Mouse (Mus musculus) forebrain, embryonic 12.5 days (tissue): ENCODE data around the gene Tesk1. TPM values are rescaled to one million over a fixed set of nuclear protein-coding genes. Genes with fewer than 3 reads are reported as not detected.
A peak's percentile ranks its signal among the peaks of the same experiment; 100 is the strongest.

Experiments
- ATAC-seq: fragments of 200-750 bp; cut with Nextera tagmentation; 2 replicates; pipeline ENCODE4 v1.8.0; 2017; ENCODE audit warnings: moderate TSS enrichment; ENCODE audit not compliant: low FRiP score
- H3K27ac ChIP-seq: fragments of 300-500 bp; sonication (generic); 2 replicates; pipeline ENCODE4 v1.5.1; 2016; ENCODE audit warnings: mild to moderate bottlenecking
- H3K27me3 ChIP-seq: fragments of 300-500 bp; sonication (generic); 2 replicates; pipeline ENCODE4 v1.6.1; 2016; ENCODE audit warnings: mild to moderate bottlenecking
- H3K36me3 ChIP-seq: fragments of 300-500 bp; sonication (generic); replicated peaks from 2 replicates; pipeline ENCODE4 v1.6.1; 2016; ENCODE audit warnings: mild to moderate bottlenecking
- H3K4me1 ChIP-seq: fragments of 300-500 bp; sonication (generic); 2 replicates; pipeline ENCODE4 v1.6.1; 2016
- H3K4me2 ChIP-seq: fragments of 300-500 bp; sonication (generic); 2 replicates; pipeline ENCODE4 v1.6.1; 2016; ENCODE audit warnings: mild to moderate bottlenecking, moderate library complexity
- H3K4me3 ChIP-seq: fragments of 300-500 bp; sonication (generic); replicated peaks from 2 replicates; pipeline ENCODE4 v1.5.1; 2016; ENCODE audit warnings: mild to moderate bottlenecking
- H3K9ac ChIP-seq: fragments of 300-500 bp; sonication (generic); 2 replicates; pipeline ENCODE4 v1.6.1; 2016; ENCODE audit warnings: mild to moderate bottlenecking
- H3K9me3 ChIP-seq: fragments of 300-500 bp; sonication (generic); 2 replicates; pipeline ENCODE4 v1.6.1; 2016
- WGBS: fragments of 180-500 bp; shearing (Covaris S2); methylation state at CpG from one replicate; pipeline ENCODE4 v1.1.7; 2016; 5-methylcytosine and 5-hydroxymethylcytosine counted together
- polyA plus RNA-seq: library from polyadenylated mRNA; unstranded; fragments of >200 nt; fragmentation: Nextera tagmentation; extraction: Ambion mirVana; gene quantifications from 2 replicates; pipeline ENCODE4 v1.2.1, GENCODE M21; 2016

The Tesk1 gene
- polyA plus RNA-seq, result 10.5 and 12.6 TPM in 2 replicates

DNA sequence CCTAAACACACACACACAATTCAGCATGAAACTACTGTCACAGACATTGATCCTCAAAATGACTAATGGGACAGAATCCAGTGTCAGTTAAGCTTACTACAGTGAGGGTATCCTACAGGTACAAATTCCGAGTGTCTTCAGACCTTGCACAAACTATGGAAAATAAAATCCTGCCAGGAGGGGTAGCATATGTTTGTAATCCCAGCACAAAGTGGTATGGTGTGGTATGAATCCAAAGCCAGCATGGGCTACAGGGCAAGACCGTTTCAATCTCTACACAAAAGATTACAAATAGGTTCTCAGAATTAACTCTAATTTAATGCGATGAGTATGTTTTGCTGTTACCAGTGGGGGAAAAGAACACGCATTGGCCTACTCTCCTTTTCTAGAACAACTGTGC lies at the start of gene Tesk1:
TSS of gene Tesk1 (plus strand) at position 301 of the 400 bp plus-strand sequence.
- peak within 1 kb of the TSS; percentile 99 for H3K4me3 ChIP-seq
- H3K4me2 ChIP-seq, result peak within 1 kb of the TSS; percentile 93
- ATAC-seq, result peak; percentile 1; the same call in 1 of the 2 replicates
- no peaks in the 10 kb centered on the region for H3K9me3 ChIP-seq
- H3K27me3 ChIP-seq, result no peaks in the 10 kb centered on the region; the same call in 1 of the 2 replicates
- H3K27ac ChIP-seq, result peak within 1 kb of the TSS; percentile 90
- H3K36me3 ChIP-seq, result peaks cover 22% of the 10 kb centered on the region
- 29% methylated on average over 4 of the region's 4 CpGs for WGBS
- peaks cover 15% of the 10 kb centered on the region for H3K4me1 ChIP-seq
- peak within 1 kb of the TSS; percentile 100 for H3K9ac ChIP-seq

DNA sequence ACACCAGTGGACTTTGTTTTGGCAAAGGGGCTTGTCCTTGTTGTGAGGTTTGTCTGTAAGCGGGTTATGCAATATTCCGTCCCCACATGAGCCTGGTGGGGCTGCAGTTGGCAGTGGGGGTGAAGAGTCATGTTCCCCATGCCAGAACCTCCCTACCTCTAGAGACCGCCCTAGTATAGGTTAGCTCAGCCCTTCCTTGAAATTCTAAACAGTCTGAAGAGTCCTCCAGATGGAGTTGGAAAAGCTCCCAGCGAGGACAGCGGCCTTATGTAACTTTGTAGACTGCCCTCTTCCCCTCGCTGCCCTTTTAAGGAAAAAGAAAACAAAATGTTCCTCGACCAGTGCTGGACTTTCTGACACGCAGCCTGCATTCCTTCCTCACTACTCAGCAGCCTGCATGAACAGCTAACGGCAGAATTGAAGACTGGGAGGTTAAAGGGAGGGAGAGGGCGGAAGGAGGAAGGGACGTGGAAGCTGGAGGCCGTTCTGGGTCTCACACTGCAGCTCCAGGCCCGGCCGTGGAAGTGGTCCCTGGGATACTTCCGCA lies 47.3 kb upstream of the Tesk1 start:
- Histone ChIP-seq H3K9ac (no peak overlapping the region), H3K36me3 (no peaks in the 10 kb centered on the region), H3K4me1 (peaks cover 7% of the 10 kb centered on the region), H3K4me3 (no peak overlapping the region), H3K4me2 (no peak overlapping the region), H3K27ac (no peak overlapping the region), H3K9me3 (no peaks in the 10 kb centered on the region), H3K27me3 (no peaks in the 10 kb centered on the region)
- WGBS, result 69% methylated on average over 15 of the region's 15 CpGs
- ATAC-seq, result no peak

DNA sequence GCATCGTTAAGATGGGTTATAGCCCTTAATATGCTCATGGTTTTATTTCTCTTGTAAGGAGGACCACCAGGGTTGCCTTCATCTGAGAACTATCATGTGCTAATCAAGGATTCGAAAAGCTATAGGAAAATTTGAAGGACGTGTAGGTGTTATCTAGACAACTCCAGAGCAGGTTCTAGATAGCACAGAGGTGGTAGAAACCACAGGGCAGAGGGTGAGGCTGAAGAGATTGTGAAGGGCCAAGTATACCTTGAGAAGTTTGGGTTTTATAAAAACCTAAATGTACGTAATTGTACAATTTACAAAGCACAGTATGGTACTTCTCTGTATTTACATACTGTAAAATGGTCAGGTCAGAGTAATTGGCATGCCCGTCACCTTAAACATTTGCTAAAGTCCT lies 46.6 kb upstream of the Tesk1 start:
- no peaks in the 10 kb centered on the region for H3K36me3 ChIP-seq
- H3K27ac ChIP-seq, result no peak overlapping the region
- ATAC-seq, result no peak
- H3K9me3 ChIP-seq, result no peaks in the 10 kb centered on the region
- 90% methylated on average over 5 of the region's 5 CpGs for WGBS
- no peak overlapping the region for H3K9ac ChIP-seq
- H3K4me2 ChIP-seq, result no peak overlapping the region
- H3K27me3 ChIP-seq, result no peaks in the 10 kb centered on the region
- no peak overlapping the region for H3K4me3 ChIP-seq
- H3K4me1 ChIP-seq, result peaks cover 8% of the 10 kb centered on the region

DNA sequence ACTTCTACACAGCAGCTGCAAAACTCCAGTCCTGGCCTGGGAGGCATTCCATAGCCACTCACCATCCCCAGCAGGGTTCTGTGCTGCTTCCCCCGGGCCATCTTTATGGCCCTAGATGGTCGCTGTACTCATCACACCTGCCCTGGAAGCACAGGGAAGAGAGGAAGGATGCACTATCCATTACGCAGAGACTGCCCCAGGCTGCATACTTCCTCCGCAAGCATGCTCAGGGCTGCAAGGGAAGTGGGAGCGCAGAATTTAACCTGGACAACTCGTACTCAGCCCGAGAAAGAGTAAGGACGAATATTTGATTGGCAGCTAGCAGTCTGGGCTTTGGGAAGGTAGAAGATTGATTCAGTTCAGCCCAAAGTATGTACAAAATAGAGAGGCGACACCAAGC lies 45.9 kb upstream of the Tesk1 start:
- 77% methylated on average over 9 of the region's 9 CpGs for WGBS

DNA sequence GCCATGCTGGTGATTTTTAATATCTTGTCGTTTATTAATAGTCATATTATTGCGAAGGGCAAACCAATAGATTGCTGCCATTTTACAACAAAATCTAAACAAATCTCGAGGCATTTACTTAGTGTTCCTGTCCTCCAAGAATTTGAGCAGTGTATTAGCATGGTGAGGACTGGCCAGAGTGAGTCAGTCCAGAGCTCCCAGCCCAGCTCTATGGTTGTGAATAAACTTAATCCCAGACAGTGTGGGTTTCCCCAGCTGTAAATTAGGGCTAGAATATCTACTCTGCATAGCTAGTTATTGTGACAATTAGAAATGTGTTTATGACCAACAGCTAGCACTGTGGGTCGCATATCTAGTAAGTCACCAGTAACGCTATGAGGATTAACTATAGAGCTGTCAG lies 45.4 kb upstream of the Tesk1 start:
- Histone ChIP-seq H3K9ac (no peak overlapping the region), H3K27me3 (no peaks in the 10 kb centered on the region), H3K9me3 (no peaks in the 10 kb centered on the region), H3K27ac (no peak overlapping the region), H3K36me3 (no peaks in the 10 kb centered on the region), H3K4me2 (no peak overlapping the region), H3K4me1 (peaks cover 17% of the 10 kb centered on the region), H3K4me3 (no peak overlapping the region)
- no peak for ATAC-seq
- WGBS, result 91% methylated on average over 5 of the region's 5 CpGs

More for the DNA sequence above, 45.9 kb upstream of the Tesk1 start:
- no peak overlapping the region for H3K4me2 ChIP-seq
- H3K27me3 ChIP-seq, result no peaks in the 10 kb centered on the region
- no peaks in the 10 kb centered on the region for H3K9me3 ChIP-seq
- no peaks in the 10 kb centered on the region for H3K36me3 ChIP-seq
- no peak overlapping the region for H3K9ac ChIP-seq
- H3K27ac ChIP-seq, result no peak overlapping the region
- peaks cover 11% of the 10 kb centered on the region for H3K4me1 ChIP-seq
- H3K4me3 ChIP-seq, result no peak overlapping the region
- ATAC-seq, result no peak

DNA sequence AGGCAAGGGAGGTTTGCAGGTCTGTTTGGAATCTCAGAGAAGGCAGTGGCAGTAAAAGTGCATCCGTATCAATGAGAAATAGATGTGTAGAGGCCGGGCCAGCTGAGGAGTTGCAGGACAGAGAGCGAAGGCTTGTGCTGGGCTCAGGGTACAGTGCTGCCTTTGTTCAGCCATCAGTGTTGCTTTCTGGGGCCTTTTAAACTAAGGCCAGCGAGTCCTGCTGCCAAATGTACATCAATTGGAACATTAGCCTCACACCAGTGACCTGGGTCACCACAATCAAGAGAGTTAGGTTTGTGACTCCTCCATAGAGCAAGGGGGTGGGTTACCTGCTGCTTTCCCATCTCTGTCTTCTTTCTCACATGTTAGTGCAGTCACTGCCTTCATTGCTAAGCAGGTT lies 43.7 kb upstream of the Tesk1 start:
- ATAC-seq, result no peak
- 67% methylated on average over 4 of the region's 4 CpGs for WGBS

DNA sequence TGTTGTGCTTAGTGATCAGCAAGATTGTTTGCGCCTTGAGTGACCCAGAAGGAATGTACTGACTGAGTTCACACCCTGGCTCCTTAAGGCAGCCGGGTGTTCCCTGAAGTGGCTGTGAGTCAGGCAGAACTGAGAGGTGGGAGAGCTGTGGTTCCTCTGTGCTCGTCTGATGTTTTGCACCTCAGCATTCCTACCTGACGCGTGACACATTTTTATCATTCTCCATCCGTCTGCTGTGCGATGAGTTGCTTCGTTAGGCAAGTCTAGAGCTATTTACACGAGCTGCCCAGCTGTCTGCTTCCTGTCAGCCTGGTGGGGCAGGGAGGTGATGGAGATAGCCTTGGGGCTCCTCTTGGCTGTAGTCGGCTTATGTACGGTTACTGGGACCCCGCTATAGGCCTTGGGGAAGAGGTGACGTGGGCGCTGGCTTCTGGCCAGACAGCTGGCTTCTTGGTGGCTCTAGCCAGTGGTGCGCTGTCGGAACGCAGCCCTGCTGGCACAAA lies 42.9 kb upstream of the Tesk1 start:
- Histone ChIP-seq H3K36me3 (no peaks in the 10 kb centered on the region), H3K9me3 (no peaks in the 10 kb centered on the region), H3K27me3 (no peaks in the 10 kb centered on the region), H3K4me3 (no peak overlapping the region), H3K27ac (0 out of 2 replicates have a peak overlapping the region, but pooled peaks have one; percentile 15), H3K9ac (no peak overlapping the region), H3K4me2 (no peak overlapping the region), H3K4me1 (peaks cover 20% of the 10 kb centered on the region)
- no peak for ATAC-seq
- WGBS, result 68% methylated on average over 17 of the region's 17 CpGs

More for the DNA sequence above, 43.7 kb upstream of the Tesk1 start:
- no peaks in the 10 kb centered on the region for H3K36me3 ChIP-seq
- H3K4me1 ChIP-seq, result peaks cover 20% of the 10 kb centered on the region
- no peaks in the 10 kb centered on the region for H3K27me3 ChIP-seq
- no peak overlapping the region for H3K9ac ChIP-seq
- no peaks in the 10 kb centered on the region for H3K9me3 ChIP-seq
- no peak overlapping the region for H3K4me2 ChIP-seq
- no peak overlapping the region for H3K4me3 ChIP-seq
- no peak overlapping the region for H3K27ac ChIP-seq

DNA sequence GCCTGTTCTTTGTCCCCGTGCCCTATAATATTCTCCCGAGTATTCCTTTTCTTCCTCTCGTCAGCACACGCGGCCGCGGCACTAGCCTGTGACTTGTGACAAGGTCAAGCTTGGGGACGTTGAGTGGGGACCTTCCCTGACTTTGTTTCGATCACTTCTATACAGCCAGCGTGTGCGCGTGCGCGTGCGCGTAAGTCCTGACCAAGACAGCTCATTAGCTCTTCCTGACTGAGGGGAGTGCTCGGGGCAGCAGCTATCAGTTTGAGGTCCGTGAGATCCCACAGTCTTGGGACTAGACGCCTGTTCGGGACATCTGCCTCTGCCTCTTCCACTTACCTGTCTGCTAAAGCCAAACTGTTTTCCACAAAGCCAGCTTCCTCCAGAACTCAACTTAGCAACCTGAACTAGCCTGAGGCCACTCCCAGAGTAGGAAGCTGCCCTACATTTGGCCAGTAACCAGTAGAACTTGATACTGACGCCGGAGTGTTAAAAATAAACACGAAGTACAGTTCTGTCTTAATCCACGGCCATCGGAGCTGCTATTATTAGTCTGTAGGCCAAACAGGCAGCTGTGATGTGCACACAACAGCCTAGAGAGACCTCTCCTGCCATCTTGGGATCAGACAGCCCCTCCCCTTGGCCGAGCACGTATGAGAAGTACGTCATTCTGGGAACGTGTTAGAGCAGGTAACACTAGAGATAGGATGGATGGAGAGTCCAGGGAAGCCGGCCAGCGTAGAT lies 42.2 kb upstream of the Tesk1 start:
- H3K9me3 ChIP-seq, result no peaks in the 10 kb centered on the region
- H3K27ac ChIP-seq, result no peak overlapping the region
- 86% methylated on average over 31 of the region's 31 CpGs for WGBS
- H3K4me3 ChIP-seq, result no peak overlapping the region
- H3K36me3 ChIP-seq, result no peaks in the 10 kb centered on the region
- H3K4me1 ChIP-seq, result peaks cover 20% of the 10 kb centered on the region
- no peaks in the 10 kb centered on the region for H3K27me3 ChIP-seq
- no peak overlapping the region for H3K4me2 ChIP-seq
- no peak overlapping the region for H3K9ac ChIP-seq
- no peak for ATAC-seq

DNA sequence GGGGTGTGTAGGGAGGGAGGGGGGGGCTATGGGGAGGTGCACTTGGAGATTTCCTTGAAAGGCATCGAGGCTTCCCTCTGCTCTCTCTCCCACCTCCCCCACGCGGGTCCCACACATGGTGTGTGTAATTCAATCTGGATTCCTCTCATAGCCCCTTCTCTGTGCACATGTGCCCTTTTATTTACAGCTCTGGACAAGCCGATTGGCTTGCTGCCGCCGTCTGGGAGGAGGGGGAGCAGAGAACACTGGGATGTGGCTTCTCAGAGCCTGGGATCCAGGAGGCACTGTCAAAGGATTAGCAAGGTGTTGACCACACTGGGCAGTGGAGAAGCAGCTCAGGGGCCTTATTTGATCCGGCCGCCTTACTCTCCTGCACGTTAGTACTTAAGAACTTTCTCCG lies 40.8 kb upstream of the Tesk1 start:
- Histone ChIP-seq H3K27me3 (no peaks in the 10 kb centered on the region), H3K9ac (no peak overlapping the region), H3K36me3 (no peaks in the 10 kb centered on the region), H3K9me3 (no peaks in the 10 kb centered on the region), H3K4me3 (no peak overlapping the region), H3K4me1 (peaks cover 28% of the 10 kb centered on the region), H3K27ac (no peak overlapping the region), H3K4me2 (no peak overlapping the region)
- no peak for ATAC-seq
- 14% methylated on average over 10 of the region's 10 CpGs for WGBS

DNA sequence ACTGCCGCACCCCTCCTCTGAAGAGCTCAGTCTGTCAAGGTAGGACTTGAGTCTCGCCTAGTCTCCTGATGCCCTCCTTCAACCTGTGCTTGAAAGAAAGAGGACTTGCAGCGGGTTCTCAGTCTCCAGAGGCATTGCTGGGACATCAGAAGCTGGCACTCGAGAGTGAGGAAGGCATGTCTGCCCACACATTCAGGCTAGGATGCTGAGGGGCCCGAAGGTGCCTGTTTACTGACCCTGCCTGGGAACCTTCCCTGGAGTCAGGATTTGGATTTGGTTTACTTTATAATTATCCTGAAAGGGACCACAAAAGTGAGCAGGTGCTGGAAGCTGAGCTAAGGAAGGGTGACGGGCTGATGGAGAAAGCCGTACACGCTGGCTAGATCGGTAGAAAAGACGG lies 40.3 kb upstream of the Tesk1 start:
- Histone ChIP-seq H3K4me2 (no peak overlapping the region), H3K36me3 (no peaks in the 10 kb centered on the region), H3K9me3 (no peaks in the 10 kb centered on the region), H3K4me1 (peaks cover 29% of the 10 kb centered on the region), H3K27me3 (no peaks in the 10 kb centered on the region), H3K9ac (no peak overlapping the region), H3K27ac (no peak overlapping the region), H3K4me3 (no peak overlapping the region)
- WGBS, result 83% methylated on average over 10 of the region's 10 CpGs
- no peak for ATAC-seq

DNA sequence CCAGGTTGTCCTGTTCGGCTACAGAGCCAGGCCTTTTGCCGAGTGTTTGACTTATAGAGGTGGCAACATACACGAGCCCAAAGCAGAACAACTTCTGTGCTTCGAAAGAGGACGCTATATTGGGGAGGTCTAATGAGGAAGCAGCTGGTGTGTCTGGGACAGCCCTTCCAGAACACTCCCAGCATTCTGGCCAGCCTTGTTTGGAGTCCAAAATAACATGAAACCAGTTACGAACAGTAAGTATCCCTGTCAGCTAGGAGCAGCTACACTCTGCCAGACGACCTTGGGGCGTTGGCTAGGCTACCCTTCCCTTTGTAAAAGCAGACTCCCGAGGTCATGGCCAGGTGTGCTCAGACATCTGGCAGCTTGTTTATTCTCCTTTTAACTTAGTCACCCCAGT lies 39.5 kb upstream of the Tesk1 start:
- Histone ChIP-seq H3K27ac (no peak overlapping the region), H3K9ac (no peak overlapping the region), H3K36me3 (no peaks in the 10 kb centered on the region), H3K27me3 (no peaks in the 10 kb centered on the region), H3K4me2 (no peak overlapping the region), H3K9me3 (no peaks in the 10 kb centered on the region), H3K4me3 (no peak overlapping the region), H3K4me1 (peaks cover 30% of the 10 kb centered on the region)
- no peak for ATAC-seq
- 82% methylated on average over 9 of the region's 9 CpGs for WGBS

DNA sequence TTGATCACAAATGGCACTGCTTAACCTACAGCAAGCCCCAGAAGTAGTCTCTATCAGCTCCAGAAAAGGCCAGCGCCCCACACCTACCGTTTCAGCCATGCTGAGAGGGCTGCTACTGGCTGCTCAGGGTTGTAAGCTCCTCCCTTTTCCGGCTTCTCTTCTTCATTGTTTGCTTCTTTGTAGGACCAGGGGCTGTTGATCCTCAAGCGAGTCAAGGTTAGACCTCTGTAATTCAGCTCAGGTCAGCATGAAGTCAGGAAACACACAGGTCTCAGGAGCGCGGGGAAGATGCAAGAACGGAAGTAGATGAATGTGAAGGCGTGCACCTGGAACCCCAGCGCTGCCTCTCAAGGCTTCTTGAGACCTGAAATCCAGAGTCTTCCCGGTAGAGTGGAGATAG lies 37.0 kb upstream of the Tesk1 start:
- WGBS, result 92% methylated on average over 10 of the region's 10 CpGs
- no peak for ATAC-seq
- no peaks in the 10 kb centered on the region for H3K9me3 ChIP-seq
- no peaks in the 10 kb centered on the region for H3K36me3 ChIP-seq
- H3K4me2 ChIP-seq, result no peak overlapping the region
- no peaks in the 10 kb centered on the region for H3K27me3 ChIP-seq
- H3K4me3 ChIP-seq, result no peak overlapping the region
- H3K27ac ChIP-seq, result no peak overlapping the region
- H3K9ac ChIP-seq, result no peak overlapping the region
- H3K4me1 ChIP-seq, result peaks cover 37% of the 10 kb centered on the region
